Mouse (Mus musculus): ENCODE data around the gene Rptor. TPM values are rescaled to one million over a fixed set of nuclear protein-coding genes. Genes with fewer than 3 reads are reported as not detected.

The Rptor gene
- total and polyA plus RNA-seq, 2 experiments from 2014 or later = 8.0 to 46.7 TPM

DNA sequence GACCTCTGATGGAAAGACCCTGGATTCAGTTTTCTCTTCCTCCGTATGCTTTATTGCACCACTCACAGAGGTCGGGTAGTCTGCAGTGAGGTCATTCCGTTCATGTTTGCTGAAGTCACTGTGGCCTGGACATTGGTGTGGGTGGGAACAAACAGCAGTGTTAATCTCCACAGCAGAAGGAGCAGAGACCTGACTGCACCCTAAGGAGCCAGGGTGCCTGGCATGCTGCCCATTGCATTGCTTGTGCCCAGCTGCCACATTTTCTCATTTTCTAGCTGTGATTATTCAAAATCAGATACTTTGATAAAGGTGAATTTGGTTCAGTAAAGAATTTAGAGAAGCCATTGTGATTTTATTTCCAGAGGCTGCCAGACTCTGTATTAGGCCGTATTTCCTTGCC, 72.1 kb downstream of the Rptor start:
- no peak overlapping the region for H3K9ac ChIP-seq
- no peak for TF ChIP-seq CTCF (IDR thresholded peaks at IDR 0.05; ENCODE audit: low read depth)
- no peaks in the 10 kb centered on the region for H3K9me3 ChIP-seq (ENCODE audit: low read length)
- no peaks in the 10 kb centered on the region for H3K36me3 ChIP-seq (ENCODE audit: insufficient read depth)
- 76% methylated on average over 4 of the region's 4 CpGs for WGBS
- no peak overlapping the region for H3K27ac ChIP-seq (ENCODE audit: low read depth, low read length)
- H3K4me3 ChIP-seq (ENCODE audit: low read depth, low read length) = no peak overlapping the region
- no peak for ATAC-seq
- H3K4me2 ChIP-seq (ENCODE audit: low read depth) = no peak overlapping the region
- no peak for DNase-seq
- no peaks in the 10 kb centered on the region for H3K27me3 ChIP-seq (ENCODE audit: insufficient read depth, low read length)
- no peaks in the 10 kb centered on the region for H3K4me1 ChIP-seq (ENCODE audit: insufficient read depth)

DNA sequence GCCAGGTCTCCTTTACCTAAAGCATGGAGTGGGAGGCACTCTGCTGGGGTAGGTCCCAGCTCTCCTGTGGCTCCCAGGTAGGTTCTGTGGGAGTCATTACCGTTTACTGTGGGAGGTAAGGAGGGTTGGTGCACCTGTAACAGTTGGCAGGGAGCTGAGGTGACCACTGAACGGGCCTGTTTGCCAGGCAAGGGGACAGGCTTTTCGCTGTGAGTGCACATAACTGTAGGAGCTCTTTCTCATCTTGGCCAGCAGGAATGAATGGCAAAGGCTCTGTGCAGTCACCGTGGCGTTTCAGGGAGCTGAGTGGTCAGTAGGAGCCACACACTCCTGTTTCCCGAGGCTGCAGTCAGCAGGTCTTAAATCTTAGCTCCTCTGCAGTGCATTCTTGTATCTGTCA, 72.8 kb downstream of the Rptor start:
- no peaks in the 10 kb centered on the region for H3K9me3 ChIP-seq (ENCODE audit: low read length)
- H3K4me2 ChIP-seq (ENCODE audit: low read depth) = no peak overlapping the region
- no peak overlapping the region for H3K9ac ChIP-seq
- no peaks in the 10 kb centered on the region for H3K36me3 ChIP-seq (ENCODE audit: insufficient read depth)
- no peak overlapping the region for H3K4me3 ChIP-seq (ENCODE audit: low read depth, low read length)
- TF ChIP-seq CTCF (IDR thresholded peaks at IDR 0.05; ENCODE audit: low read depth) = no peak
- no peak for DNase-seq
- ATAC-seq = no peak
- no peaks in the 10 kb centered on the region for H3K4me1 ChIP-seq (ENCODE audit: insufficient read depth)
- H3K27me3 ChIP-seq (ENCODE audit: insufficient read depth, low read length) = no peaks in the 10 kb centered on the region
- H3K27ac ChIP-seq (ENCODE audit: low read depth, low read length) = no peak overlapping the region
- 83% methylated on average over 6 of the region's 6 CpGs for WGBS

DNA sequence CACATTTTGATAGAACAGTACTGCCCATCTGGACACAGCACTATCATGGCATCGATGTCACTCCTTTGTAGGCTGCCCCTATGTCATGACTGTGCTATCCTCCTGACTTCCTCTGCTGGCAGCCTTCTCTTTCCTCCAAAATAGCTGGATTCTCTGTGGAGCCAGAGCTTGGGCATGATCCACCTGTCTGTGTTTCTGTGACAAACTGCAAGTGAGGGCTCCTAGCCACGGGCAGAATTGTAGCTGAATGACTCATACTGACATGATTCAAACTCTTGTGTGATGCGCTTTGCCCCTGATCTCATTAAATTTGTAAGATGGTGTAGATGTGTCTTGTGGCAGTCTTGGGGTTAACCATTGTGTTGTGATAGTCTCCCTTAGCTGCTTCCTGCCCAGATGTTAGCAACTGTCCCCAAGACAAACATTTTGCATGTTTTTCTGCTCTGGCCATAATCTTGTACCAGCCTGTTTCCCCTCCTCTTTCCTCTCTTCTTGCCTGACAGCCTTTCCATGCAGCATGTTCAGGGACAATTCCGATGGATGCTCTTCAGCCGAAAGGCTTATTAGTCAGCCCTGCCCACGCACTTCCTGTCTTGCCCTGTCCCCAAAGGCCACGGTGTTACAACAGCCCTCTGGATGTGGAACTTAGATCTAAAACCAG, 74.2 kb downstream of the Rptor start:
- no peak for ATAC-seq
- Histone ChIP-seq H3K4me3 (ENCODE audit: low read depth, low read length) (no peak overlapping the region), H3K36me3 (ENCODE audit: insufficient read depth) (no peaks in the 10 kb centered on the region), H3K9me3 (ENCODE audit: low read length) (no peaks in the 10 kb centered on the region), H3K4me2 (ENCODE audit: low read depth) (no peak overlapping the region), H3K9ac (no peak overlapping the region), H3K27me3 (ENCODE audit: insufficient read depth, low read length) (no peaks in the 10 kb centered on the region), H3K27ac (ENCODE audit: low read depth, low read length) (no peak overlapping the region), H3K4me1 (ENCODE audit: insufficient read depth) (no peaks in the 10 kb centered on the region)
- TF ChIP-seq CTCF (IDR thresholded peaks at IDR 0.05; ENCODE audit: low read depth) = no peak
- no peak for DNase-seq
- WGBS = 81% methylated on average over 7 of the region's 7 CpGs

DNA sequence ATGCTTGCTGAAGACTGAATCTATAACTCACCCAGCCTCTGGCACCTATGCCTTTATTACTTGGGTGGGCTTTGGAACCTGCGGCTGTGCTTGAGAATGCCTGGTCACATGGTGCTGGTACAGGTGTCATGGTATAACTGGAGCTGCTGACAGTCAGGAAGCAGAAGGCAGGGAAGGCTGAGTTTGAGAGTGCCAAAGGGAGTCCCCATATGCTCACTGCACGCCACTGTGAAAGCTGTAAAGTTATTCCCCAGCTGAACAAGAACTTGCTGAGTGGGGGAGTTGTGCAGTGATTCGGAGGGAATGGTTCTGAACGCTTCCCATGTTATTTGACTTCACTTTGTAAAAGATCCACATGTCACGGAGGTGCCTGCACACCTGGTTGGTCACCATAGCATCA, 75.7 kb downstream of the Rptor start:
- Histone ChIP-seq H3K27ac (ENCODE audit: low read depth, low read length) (no peak overlapping the region), H3K9me3 (ENCODE audit: low read length) (no peaks in the 10 kb centered on the region), H3K4me2 (ENCODE audit: low read depth) (no peak overlapping the region), H3K27me3 (ENCODE audit: insufficient read depth, low read length) (no peaks in the 10 kb centered on the region), H3K4me1 (ENCODE audit: insufficient read depth) (no peaks in the 10 kb centered on the region), H3K36me3 (ENCODE audit: insufficient read depth) (no peaks in the 10 kb centered on the region), H3K9ac (no peak overlapping the region), H3K4me3 (ENCODE audit: low read depth, low read length) (no peak overlapping the region)
- ATAC-seq = peak; percentile 60
- DNase-seq = peak; percentile 57
- no peak for TF ChIP-seq CTCF (IDR thresholded peaks at IDR 0.05; ENCODE audit: low read depth)
- WGBS = 60% methylated on average over 5 of the region's 5 CpGs

DNA sequence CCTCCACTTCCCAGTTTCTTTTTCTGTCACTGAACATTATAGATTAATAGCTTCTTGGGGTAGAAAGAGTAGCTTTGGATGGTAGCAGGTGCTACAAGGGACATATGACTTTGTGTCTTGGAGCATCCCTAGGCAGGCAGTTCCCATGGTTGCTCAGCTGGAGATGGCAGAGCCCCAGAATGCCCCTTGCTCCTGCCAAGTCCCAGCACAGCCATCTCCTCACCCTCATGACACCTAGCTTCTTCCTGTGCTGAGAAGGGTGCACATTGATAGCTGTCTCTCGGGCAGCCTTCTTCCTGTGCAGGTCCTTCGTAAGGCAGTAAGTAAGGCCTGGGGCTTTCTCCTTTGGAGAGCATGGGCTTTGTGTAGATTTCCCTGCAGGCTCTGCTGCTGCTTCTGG, 78.0 kb downstream of the Rptor start:
- WGBS = 74% methylated on average over 2 of the region's 2 CpGs
- Histone ChIP-seq H3K4me1 (ENCODE audit: insufficient read depth) (peaks cover 6% of the 10 kb centered on the region), H3K4me3 (ENCODE audit: low read depth, low read length) (no peak overlapping the region), H3K9me3 (ENCODE audit: low read length) (no peaks in the 10 kb centered on the region), H3K9ac (no peak overlapping the region), H3K36me3 (ENCODE audit: insufficient read depth) (no peaks in the 10 kb centered on the region), H3K27ac (ENCODE audit: low read depth, low read length) (no peak overlapping the region), H3K4me2 (ENCODE audit: low read depth) (no peak overlapping the region), H3K27me3 (ENCODE audit: insufficient read depth, low read length) (no peaks in the 10 kb centered on the region)
- no peak for TF ChIP-seq CTCF (IDR thresholded peaks at IDR 0.05; ENCODE audit: low read depth)
- ATAC-seq = no peak
- no peak for DNase-seq

DNA sequence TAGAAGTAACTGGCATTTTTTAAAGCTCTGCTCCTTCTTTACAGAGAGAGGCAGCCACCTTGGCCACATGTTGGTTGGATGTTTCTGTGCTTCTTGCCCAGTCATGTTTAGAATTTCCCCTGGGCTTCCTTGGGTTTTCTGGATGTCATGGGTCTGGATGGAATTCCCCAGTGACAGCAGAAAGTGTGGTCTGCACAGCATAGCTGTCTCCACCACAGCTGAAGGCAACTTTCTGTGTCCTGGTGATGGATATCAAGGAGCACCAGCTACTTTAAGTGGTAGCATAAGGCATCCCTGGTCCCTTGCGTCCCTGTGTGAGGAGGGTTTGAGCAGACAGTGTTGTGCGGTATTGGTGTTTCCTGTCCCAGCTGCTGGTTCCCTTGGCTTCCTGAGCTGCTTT, 79.6 kb downstream of the Rptor start:
- no peak overlapping the region for H3K4me3 ChIP-seq (ENCODE audit: low read depth, low read length)
- 93% methylated on average over 2 of the region's 2 CpGs for WGBS
- H3K36me3 ChIP-seq (ENCODE audit: insufficient read depth) = no peaks in the 10 kb centered on the region
- no peak for TF ChIP-seq CTCF (IDR thresholded peaks at IDR 0.05; ENCODE audit: low read depth)
- H3K4me2 ChIP-seq (ENCODE audit: low read depth) = no peak overlapping the region
- no peak overlapping the region for H3K9ac ChIP-seq
- peaks cover 11% of the 10 kb centered on the region for H3K4me1 ChIP-seq (ENCODE audit: insufficient read depth)
- H3K9me3 ChIP-seq (ENCODE audit: low read length) = no peaks in the 10 kb centered on the region
- no peaks in the 10 kb centered on the region for H3K27me3 ChIP-seq (ENCODE audit: insufficient read depth, low read length)
- no peak for ATAC-seq
- no peak overlapping the region for H3K27ac ChIP-seq (ENCODE audit: low read depth, low read length)
- DNase-seq = no peak

DNA sequence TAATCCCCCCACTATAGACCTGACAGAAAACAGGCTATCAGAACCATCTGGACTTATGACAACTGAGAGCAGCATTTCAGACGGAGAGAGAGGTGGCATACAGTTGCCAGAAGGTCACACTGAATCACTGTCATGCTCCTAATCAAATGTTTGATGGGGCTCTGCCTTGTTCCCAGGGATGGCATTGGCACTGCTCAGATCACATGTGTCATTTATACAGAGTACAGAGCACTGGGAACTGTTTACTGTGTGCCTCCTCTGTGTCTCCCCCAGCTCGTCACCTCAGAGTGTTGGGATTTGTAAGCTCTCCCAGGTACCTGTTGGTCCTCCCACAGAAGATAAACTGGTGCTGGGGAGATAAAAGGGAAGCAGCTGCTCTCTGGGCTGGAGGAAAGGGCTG, 81.1 kb downstream of the Rptor start:
- no peak for ATAC-seq
- H3K36me3 ChIP-seq (ENCODE audit: insufficient read depth) = no peaks in the 10 kb centered on the region
- no peak for DNase-seq
- H3K27ac ChIP-seq (ENCODE audit: low read depth, low read length) = no peak overlapping the region
- no peak overlapping the region for H3K4me3 ChIP-seq (ENCODE audit: low read depth, low read length)
- WGBS = 70% methylated on average over 2 of the region's 2 CpGs
- H3K4me1 ChIP-seq (ENCODE audit: insufficient read depth) = peaks cover 11% of the 10 kb centered on the region
- H3K9me3 ChIP-seq (ENCODE audit: low read length) = no peaks in the 10 kb centered on the region
- no peak overlapping the region for H3K9ac ChIP-seq
- no peak for TF ChIP-seq CTCF (IDR thresholded peaks at IDR 0.05; ENCODE audit: low read depth)
- H3K27me3 ChIP-seq (ENCODE audit: insufficient read depth, low read length) = no peaks in the 10 kb centered on the region
- H3K4me2 ChIP-seq (ENCODE audit: low read depth) = no peak overlapping the region
